Mouse (Mus musculus): Measurements from ENCODE around the gene Tmem189. TPM values are rescaled to one million over a fixed set of nuclear protein-coding genes. Genes with fewer than 3 reads are reported as not detected.

Tmem189 gene
- 10 to 100 TPM; 76.6 to 86.3 TPM for total RNA-seq (2023)

GRCm38 (mm10) chr2:167689501-167690218 lies at the start of gene Tmem189:
Gene Tmem189 (minus strand): TSS chr2:167689822.

GRCm38 (mm10) chr2:167688498-167689451 lies 847 bp downstream of the Tmem189 start, which contains the start of gene Cebpb:
Gene Cebpb (plus strand): TSS chr2:167688915.

GRCm38 (mm10) chr2:167661270-167662203 lies 28.1 kb downstream of the Tmem189 start, which contains the start of gene Gm20431:
Gene Gm20431 (minus strand): TSS chr2:167661496.

GRCm38 (mm10) chr2:167631591-167632448 lies 57.8 kb downstream of the Tmem189 start, which contains the start of gene Ube2v1:
Gene Ube2v1 (minus strand): TSS chr2:167632095.

Other genes with a start within 250 kb of the Tmem189 start
- gene Rnf114, start 197.2 kb downstream of the Tmem189 start, total RNA-seq (2023) = 100 to 1,000 TPM; 119 to 121 TPM
- gene Spata2, start 196.9 kb downstream of the Tmem189 start, total RNA-seq (2023) = 10 to 100 TPM; 49.4 to 56.7 TPM
- gene Snai1, start 151.6 kb downstream of the Tmem189 start, total RNA-seq (2023) = 1 to 10 TPM in 1 of 2 experiments, under 1 TPM in 1; 0.35 to 2.0 TPM
- gene Ube2v1, start 57.7 kb downstream of the Tmem189 start, total RNA-seq (2023) = 100 to 1,000 TPM; 107 to 131 TPM
- 10 to 100 TPM; 25.6 to 34.5 TPM for gene Gm20431, start 28.3 kb downstream of the Tmem189 start, total RNA-seq (2023)
- 10 to 100 TPM; 22.7 to 27.5 TPM for gene Cebpb, start 907 bp downstream of the Tmem189 start, total RNA-seq (2023)
- gene Ptpn1, start 242.2 kb upstream of the Tmem189 start, total RNA-seq (2023) = 100 to 1,000 TPM; 107 to 120 TPM